8 mouse cellular contexts compared by ENCODE assay signal in genomic region chr9:110922759-110923158, GRCm38 (mm10). TPM values are rescaled to one million over a fixed set of nuclear protein-coding genes. Genes with fewer than 3 reads are reported as not detected.
A peak's percentile ranks its signal among the peaks of the same experiment; 100 is the strongest.
DNase-seq lines count a peak whose midpoint lies in the region; ATAC-seq and TF ChIP-seq lines count a peak whose summit lies in the region.

No protein-coding gene starts in this region.

- no peaks in the 10 kb centered on the region for H3K36me3 ChIP-seq in forebrain, postnatal 0 days (ENCODE audit: insufficient read depth)
- H3K36me3 ChIP-seq in forebrain, embryonic 13.5 days (ENCODE audit: poor library complexity, severe bottlenecking), result no peaks in the 10 kb centered on the region
- no peaks in the 10 kb centered on the region for H3K36me3 ChIP-seq in ES-E14 (ENCODE audit: control insufficient read depth, insufficient read depth, low read length, poor library complexity, severe bottlenecking)
- H3K36me3 ChIP-seq in midbrain, postnatal 0 days (ENCODE audit: insufficient read depth, low read length), result no peaks in the 10 kb centered on the region
- H3K36me3 ChIP-seq in testis, adult 2 months (ENCODE audit: control insufficient read depth, insufficient read depth, low read length), result no peaks in the 10 kb centered on the region

- H3K27ac ChIP-seq in forebrain, postnatal 0 days (ENCODE audit: low read depth, low read length), result no peak overlapping the region
- H3K27ac ChIP-seq in forebrain, embryonic 13.5 days, result no peak overlapping the region
- no peak overlapping the region for H3K27ac ChIP-seq in ES-E14 (ENCODE audit: insufficient read depth, low read depth, low read length, poor library complexity, severe bottlenecking)
- H3K27ac ChIP-seq in midbrain, postnatal 0 days (ENCODE audit: low read depth, low read length), result no peak overlapping the region
- no peak overlapping the region for H3K27ac ChIP-seq in testis, adult 2 months (ENCODE audit: control insufficient read depth, insufficient read depth, low read depth, low read length)

- TF ChIP-seq CTCF in forebrain, postnatal 0 days (IDR thresholded peaks at IDR 0.05; ENCODE audit: low read depth), result peak; percentile 86
- TF ChIP-seq CTCF in midbrain, postnatal 0 days (IDR thresholded peaks at IDR 0.05), result peak; percentile 92
- peak; percentile 90 for TF ChIP-seq CTCF in testis, adult 2 months (IDR thresholded peaks at IDR 0.05; ENCODE audit: control insufficient read depth, insufficient read depth, insufficient replicate concordance, low read depth, low read length)

- in situ Hi-C loops in ES-E14 (cut with MboI; ENCODE audit: low sequenced_read_pairs in 2 of 2, unreplicated experiment in 2 of 2), result no loop called here

- no peaks in the 10 kb centered on the region for H3K4me1 ChIP-seq in forebrain, postnatal 0 days (ENCODE audit: insufficient read depth)
- no peaks in the 10 kb centered on the region for H3K4me1 ChIP-seq in forebrain, embryonic 13.5 days
- H3K4me1 ChIP-seq in ES-E14 (ENCODE audit: control insufficient read depth in 2 of 2, insufficient read depth in 2 of 2, low read length in 2 of 2, poor library complexity in 1 of 2), result no peaks in the 10 kb centered on the region
- no peaks in the 10 kb centered on the region for H3K4me1 ChIP-seq in midbrain, postnatal 0 days (ENCODE audit: insufficient read depth, low read length)
- H3K4me1 ChIP-seq in testis, adult 2 months (ENCODE audit: control insufficient read depth, insufficient read depth, low read length), result no peaks in the 10 kb centered on the region; the same call in 1 of the 2 replicates

- H3K4me3 ChIP-seq in forebrain, postnatal 0 days (ENCODE audit: low read depth, low read length), result no peak overlapping the region
- no peak overlapping the region for H3K4me3 ChIP-seq in forebrain, embryonic 13.5 days
- no peak overlapping the region for H3K4me3 ChIP-seq in ES-E14 (ENCODE audit: insufficient read depth in 1 of 2, low read depth in 1 of 2, low read length in 2 of 2, poor library complexity in 1 of 2, severe bottlenecking in 1 of 2)
- H3K4me3 ChIP-seq in midbrain, postnatal 0 days (ENCODE audit: low read depth, low read length), result no peak overlapping the region
- no peak overlapping the region for H3K4me3 ChIP-seq in testis, adult 2 months (ENCODE audit: control insufficient read depth, low read depth, low read length)

- H3K9me3 ChIP-seq in forebrain, postnatal 0 days (ENCODE audit: low read length), result no peaks in the 10 kb centered on the region
- no peaks in the 10 kb centered on the region for H3K9me3 ChIP-seq in forebrain, embryonic 13.5 days (replicated peaks)
- H3K9me3 ChIP-seq in ES-E14 (ENCODE audit: control insufficient read depth, insufficient read depth, low read depth, low read length), result no peaks in the 10 kb centered on the region
- H3K9me3 ChIP-seq in midbrain, postnatal 0 days (ENCODE audit: low read length), result no peaks in the 10 kb centered on the region

- no peak overlapping the region for H3K4me2 ChIP-seq in forebrain, postnatal 0 days (ENCODE audit: low read depth)
- H3K4me2 ChIP-seq in forebrain, embryonic 13.5 days, result no peak overlapping the region
- H3K4me2 ChIP-seq in midbrain, postnatal 0 days (ENCODE audit: low read depth, low read length, poor library complexity, severe bottlenecking), result no peak overlapping the region

- intact Hi-C loops in gastrocnemius, postnatal 14 days (cut with DNase I; ENCODE audit: low total_unique reads), result no loop called here

- no peak for ATAC-seq in forebrain, postnatal 0 days
- no peak for ATAC-seq in forebrain, embryonic 13.5 days
- no peak for ATAC-seq in midbrain, postnatal 0 days (ENCODE audit: low FRiP score)

- 20% methylated on average over 7 of the region's 7 CpGs for WGBS in forebrain, postnatal 0 days
- 21% methylated on average over 7 of the region's 7 CpGs for WGBS in forebrain, embryonic 13.5 days
- 23% methylated on average over 7 of the region's 7 CpGs for WGBS in midbrain, postnatal 0 days

- no peak for TF ChIP-seq POLR2A in testis, adult 2 months (IDR thresholded peaks at IDR 0.05; ENCODE audit: control insufficient read depth, low read depth, low read length)

- no peak overlapping the region for H3K9ac ChIP-seq in forebrain, postnatal 0 days
- H3K9ac ChIP-seq in forebrain, embryonic 13.5 days, result no peak overlapping the region
- no peak overlapping the region for H3K9ac ChIP-seq in ES-E14 (ENCODE audit: insufficient read depth, low read depth, low read length, poor library complexity, severe bottlenecking)
- H3K9ac ChIP-seq in midbrain, postnatal 0 days (replicated peaks; ENCODE audit: low read length, poor library complexity, severe bottlenecking), result no peak overlapping the region

- peak; percentile 79 for DNase-seq in forebrain, postnatal 0 days
- peak; percentile 73 for DNase-seq in ES-E14 (ENCODE audit: low read depth, low spot score)
- DNase-seq in c-Kit-positive CD71-positive TER-119-negative erythroid progenitor cells, embryonic 14.5 days (ENCODE audit: low read depth), result peak; percentile 27
- DNase-seq in gastrocnemius, postnatal 14 days, result peak; percentile 78
- peak; percentile 57 to 80 for DNase-seq in layer of hippocampus, postnatal 14 days (ENCODE audit: low spot score in 2 of 2)
- DNase-seq in midbrain, postnatal 0 days (ENCODE audit: low spot score), result peak; percentile 86

- no peaks in the 10 kb centered on the region for H3K27me3 ChIP-seq in forebrain, postnatal 0 days (ENCODE audit: insufficient read depth, low read length)
- H3K27me3 ChIP-seq in forebrain, embryonic 13.5 days, result no peaks in the 10 kb centered on the region
- H3K27me3 ChIP-seq in midbrain, postnatal 0 days (ENCODE audit: insufficient read depth, low read length), result no peaks in the 10 kb centered on the region
- no peaks in the 10 kb centered on the region for H3K27me3 ChIP-seq in testis, adult 2 months (ENCODE audit: control insufficient read depth, insufficient read depth, low read length)

TF ChIP-seq in ES-E14, 5 proteins besides CTCF, POLR2A, EP300 and RAD21:
- TF ChIP-seq HCFC1 (IDR thresholded peaks at IDR 0.05; ENCODE audit: borderline replicate concordance, insufficient read depth, low read length) (no peak), ZC3H11A (IDR thresholded peaks at IDR 0.05; ENCODE audit: borderline replicate concordance, low read depth, low read length) (peak; percentile 65), ZNF384 (IDR thresholded peaks at IDR 0.05; ENCODE audit: low read depth, low read length) (peak; percentile 80)

RNA-seq across cellular contexts. Expression of gene Fam240a, which starts 6.1 kb away (rescaled TPM):
- total RNA-seq in forebrain, postnatal 0 days (2014; rRNA removed), result 0.54 TPM in 1 of 2 replicates, not detected in the other
- 0.58 TPM in 1 of 2 replicates, not detected in the other for polyA plus RNA-seq in forebrain, postnatal 0 days (2015; fragmentation: Nextera tagmentation; extraction: Ambion mirVana)
- not detected in 2 replicates for polyA plus RNA-seq in forebrain, embryonic 13.5 days (2015; fragmentation: Nextera tagmentation; extraction: Ambion mirVana)
- total RNA-seq in ES-E14 (2012; rRNA removed), result 1.0 TPM in 1 of 2 replicates, not detected in the other
- 1 to 10 TPM in 1 of 2 experiments, under 1 TPM in 1; 0.78 to 2.6 TPM for total RNA-seq in gastrocnemius, postnatal 14 days (2021)
- total RNA-seq in layer of hippocampus, postnatal 14 days (2021), result not detected
- not detected in 2 replicates for total RNA-seq in midbrain, postnatal 0 days (2014; rRNA removed)
- not detected in 2 replicates for polyA plus RNA-seq in midbrain, postnatal 0 days (2015; fragmentation: Nextera tagmentation; extraction: Ambion mirVana)
- not detected in 2 replicates for polyA plus RNA-seq in testis, adult 2 months (2012; rRNA removed)

RNA-seq across cellular contexts. Expression of gene Tdgf1, which starts 23.2 kb away (rescaled TPM):
- total RNA-seq in forebrain, postnatal 0 days (2014; rRNA removed), result not detected in 2 replicates
- polyA plus RNA-seq in forebrain, postnatal 0 days (2015; fragmentation: Nextera tagmentation; extraction: Ambion mirVana), result 0.09 and 0.12 TPM in 2 replicates
- not detected in 2 replicates for polyA plus RNA-seq in forebrain, embryonic 13.5 days (2015; fragmentation: Nextera tagmentation; extraction: Ambion mirVana)
- 904 and 1,760 TPM in 2 replicates for total RNA-seq in ES-E14 (2012; rRNA removed)
- not detected for total RNA-seq in gastrocnemius, postnatal 14 days (2021)
- under 1 TPM; 0.37 to 0.57 TPM for total RNA-seq in layer of hippocampus, postnatal 14 days (2021)
- not detected in 2 replicates for total RNA-seq in midbrain, postnatal 0 days (2014; rRNA removed)
- not detected in 2 replicates for polyA plus RNA-seq in midbrain, postnatal 0 days (2015; fragmentation: Nextera tagmentation; extraction: Ambion mirVana)
- polyA plus RNA-seq in testis, adult 2 months (2012; rRNA removed), result 0.23 and 0.28 TPM in 2 replicates

RNA-seq across cellular contexts. Expression of gene Lrrc2, which starts 28.6 kb away (rescaled TPM):
- total RNA-seq in forebrain, postnatal 0 days (2014; rRNA removed), result 0.14 and 0.23 TPM in 2 replicates
- 0.42 and 0.96 TPM in 2 replicates for polyA plus RNA-seq in forebrain, postnatal 0 days (2015; fragmentation: Nextera tagmentation; extraction: Ambion mirVana)
- 0.13 and 0.34 TPM in 2 replicates for polyA plus RNA-seq in forebrain, embryonic 13.5 days (2015; fragmentation: Nextera tagmentation; extraction: Ambion mirVana)
- 20.2 and 20.8 TPM in 2 replicates for total RNA-seq in ES-E14 (2012; rRNA removed)
- 10 to 100 TPM; 23.7 to 24.1 TPM for total RNA-seq in gastrocnemius, postnatal 14 days (2021)
- 1 to 10 TPM; 2.0 to 2.6 TPM for total RNA-seq in layer of hippocampus, postnatal 14 days (2021)
- total RNA-seq in midbrain, postnatal 0 days (2014; rRNA removed), result 0.28 and 0.93 TPM in 2 replicates
- 1.1 TPM in 2 replicates for polyA plus RNA-seq in midbrain, postnatal 0 days (2015; fragmentation: Nextera tagmentation; extraction: Ambion mirVana)
- polyA plus RNA-seq in testis, adult 2 months (2012; rRNA removed), result 0.23 and 0.25 TPM in 2 replicates

RNA-seq across cellular contexts. Expression of gene Tmie, which starts 42.8 kb away (rescaled TPM):
- total RNA-seq in forebrain, postnatal 0 days (2014; rRNA removed), result 2.5 and 5.3 TPM in 2 replicates
- 2.3 and 4.0 TPM in 2 replicates for polyA plus RNA-seq in forebrain, postnatal 0 days (2015; fragmentation: Nextera tagmentation; extraction: Ambion mirVana)
- 0.16 and 0.22 TPM in 2 replicates for polyA plus RNA-seq in forebrain, embryonic 13.5 days (2015; fragmentation: Nextera tagmentation; extraction: Ambion mirVana)
- total RNA-seq in ES-E14 (2012; rRNA removed), result 0.67 and 0.79 TPM in 2 replicates
- total RNA-seq in gastrocnemius, postnatal 14 days (2021), result under 1 TPM; 0.55 to 0.62 TPM
- total RNA-seq in layer of hippocampus, postnatal 14 days (2021), result 1 to 10 TPM; 1.8 to 2.0 TPM
- 3.7 and 7.6 TPM in 2 replicates for total RNA-seq in midbrain, postnatal 0 days (2014; rRNA removed)
- polyA plus RNA-seq in midbrain, postnatal 0 days (2015; fragmentation: Nextera tagmentation; extraction: Ambion mirVana), result 6.6 and 7.6 TPM in 2 replicates
- 0.96 and 1.8 TPM in 2 replicates for polyA plus RNA-seq in testis, adult 2 months (2012; rRNA removed)

RNA-seq across cellular contexts. Expression of gene Als2cl, which starts 43.1 kb away (rescaled TPM):
- 3.8 and 4.6 TPM in 2 replicates for total RNA-seq in forebrain, postnatal 0 days (2014; rRNA removed)
- 0.49 and 1.6 TPM in 2 replicates for polyA plus RNA-seq in forebrain, postnatal 0 days (2015; fragmentation: Nextera tagmentation; extraction: Ambion mirVana)
- 0.62 and 0.90 TPM in 2 replicates for polyA plus RNA-seq in forebrain, embryonic 13.5 days (2015; fragmentation: Nextera tagmentation; extraction: Ambion mirVana)
- total RNA-seq in ES-E14 (2012; rRNA removed), result 13.0 and 35.0 TPM in 2 replicates
- total RNA-seq in gastrocnemius, postnatal 14 days (2021), result 1 to 10 TPM; 4.0 to 9.5 TPM
- 10 to 100 TPM; 11.6 to 13.1 TPM for total RNA-seq in layer of hippocampus, postnatal 14 days (2021)
- total RNA-seq in midbrain, postnatal 0 days (2014; rRNA removed), result 5.8 and 9.0 TPM in 2 replicates
- polyA plus RNA-seq in midbrain, postnatal 0 days (2015; fragmentation: Nextera tagmentation; extraction: Ambion mirVana), result 1.2 and 1.6 TPM in 2 replicates
- 4.1 and 4.8 TPM in 2 replicates for polyA plus RNA-seq in testis, adult 2 months (2012; rRNA removed)

Comparison
In these comparisons a context has a peak if more than half of its experiments do, and no peak if none do; other contexts are left out.
1. DNase-seq: peak in every context shown above with its lines; median percentile 86 in midbrain, postnatal 0 days; 79 in forebrain, postnatal 0 days; 78 in gastrocnemius, postnatal 14 days; 73 in ES-E14; 68 in layer of hippocampus, postnatal 14 days; 27 in c-Kit-positive CD71-positive TER-119-negative erythroid progenitor cells, embryonic 14.5 days.
2. RNA of gene Tdgf1, which starts 23.2 kb away (total RNA-seq): 904 to 1,760 TPM in ES-E14; 0.37 to 0.57 TPM in layer of hippocampus, postnatal 14 days, not detected in gastrocnemius, postnatal 14 days, not detected in forebrain, postnatal 0 days and not detected in midbrain, postnatal 0 days; every median in the first group is over 100 times any median in the second.
3. Peak in every context shown above with its lines, with median percentiles within 50 percentile points of each other: CTCF ChIP-seq.